Comparison of ENCODE assay signal across 12 mouse cellular contexts in genomic region chr14:121937601-121938255, GRCm38 (mm10). TPM values are rescaled to one million over a fixed set of nuclear protein-coding genes. Genes with fewer than 3 reads are reported as not detected.
A peak's percentile ranks its signal among the peaks of the same experiment; 100 is the strongest.
DNase-seq lines count a peak whose midpoint lies in the region; ATAC-seq lines count a peak whose summit lies in the region.
"Had no signal": no experiment of that assay in that cellular context is flagged by ENCODE, and none has a peak within 500 bp of the region (broad histone marks: within the 10 kb centered on the region; RNA-seq: fewer than 3 reads in every experiment).

No protein-coding gene starts in this region.

- H3K27me3 ChIP-seq in heart, embryonic 10.5 days (ENCODE audit: insufficient read depth, poor library complexity, severe bottlenecking) = no peaks in the 10 kb centered on the region
- no peaks in the 10 kb centered on the region for H3K27me3 ChIP-seq in liver, embryonic 15.5 days
- H3K27me3 ChIP-seq: embryonic facial prominence, embryonic 13.5 days had no signal

- H3K9ac ChIP-seq in liver, embryonic 15.5 days = no peak overlapping the region
- H3K9ac ChIP-seq: embryonic facial prominence, embryonic 13.5 days had no signal

- peaks cover 20% of the 10 kb centered on the region for H3K36me3 ChIP-seq in heart, embryonic 10.5 days
- peaks cover 20% of the 10 kb centered on the region; the same call in 1 of the 2 replicates for H3K36me3 ChIP-seq in liver, embryonic 15.5 days (replicated peaks)

- peak; percentile 66 for DNase-seq in heart, embryonic 10.5 days (ENCODE audit: low spot score)
- no peak for DNase-seq in heart, postnatal 25 days (ENCODE audit: low spot score)
- peak; percentile 42 for DNase-seq in thymus, postnatal 14 days
- no peak for DNase-seq in thymus, adult 18-20 months
- DNase-seq in thymus, postnatal 4 days = peak; percentile 57
- no peak for DNase-seq in cerebellum, adult 8-10 months
- no peak for DNase-seq in retina, embryonic 14.5 days (ENCODE audit: low spot score)
- DNase-seq: kidney, postnatal 10 days had no signal

- H3K4me3 ChIP-seq in heart, embryonic 10.5 days = no peak overlapping the region
- no peak overlapping the region for H3K4me3 ChIP-seq in liver, embryonic 15.5 days (replicated peaks)
- H3K4me3 ChIP-seq: embryonic facial prominence, embryonic 13.5 days; hindbrain, embryonic 10.5 days had no signal

- no peaks in the 10 kb centered on the region; the same call in 1 of the 2 replicates for H3K9me3 ChIP-seq in heart, embryonic 10.5 days
- H3K9me3 ChIP-seq in liver, embryonic 15.5 days (replicated peaks) = no peaks in the 10 kb centered on the region; the same call in 1 of the 2 replicates

- 72% methylated on average over 11 of the region's 11 CpGs for WGBS in heart, embryonic 10.5 days
- WGBS in liver, embryonic 15.5 days (ENCODE audit: insufficient replicate concordance) = 37% methylated on average over 11 of the region's 11 CpGs

- no peak overlapping the region for H3K4me2 ChIP-seq in liver, embryonic 15.5 days
- H3K4me2 ChIP-seq: embryonic facial prominence, embryonic 13.5 days had no signal

- peak; percentile 31; the same call in 1 of the 2 replicates for ATAC-seq in liver, embryonic 15.5 days (ENCODE audit: insufficient read depth)

- intact Hi-C loops in heart, postnatal 25 days (cut with DNase I) = no loop called here

- H3K27ac ChIP-seq in heart, embryonic 10.5 days = no peak overlapping the region; the same call in 1 of the 2 replicates
- 0 out of 2 replicates have a peak overlapping the region, but pooled peaks have one; percentile 16 for H3K27ac ChIP-seq in liver, embryonic 15.5 days (replicated peaks)
- H3K27ac ChIP-seq: embryonic facial prominence, embryonic 13.5 days; hindbrain, embryonic 10.5 days had no signal

- peaks cover 26% of the 10 kb centered on the region for H3K4me1 ChIP-seq in heart, embryonic 10.5 days
- H3K4me1 ChIP-seq in liver, embryonic 15.5 days (replicated peaks) = peaks cover 14% of the 10 kb centered on the region
- H3K4me1 ChIP-seq: hindbrain, embryonic 10.5 days had no signal

RNA-seq across cellular contexts. Expression of gene Gpr18, which starts 22.1 kb away (rescaled TPM):
- 0.34 TPM in 1 of 2 replicates, not detected in the other for polyA plus RNA-seq in heart, embryonic 10.5 days (2016; fragmentation: Nextera tagmentation; extraction: Ambion mirVana)
- total RNA-seq in heart, postnatal 25 days (2021) = under 1 TPM; 0.28 to 0.29 TPM
- 0.13 TPM in 1 of 2 replicates, not detected in the other for polyA plus RNA-seq in liver, embryonic 15.5 days (2015; fragmentation: Nextera tagmentation; extraction: Ambion mirVana)
- total RNA-seq: left cerebral cortex, postnatal 10 days had no signal

RNA-seq across cellular contexts. Expression of gene Gpr183, which starts 27.3 kb away (rescaled TPM):
- polyA plus RNA-seq in heart, embryonic 10.5 days (2016; fragmentation: Nextera tagmentation; extraction: Ambion mirVana) = 1.6 and 2.3 TPM in 2 replicates
- 1 to 10 TPM; 1.4 to 1.6 TPM for total RNA-seq in heart, postnatal 25 days (2021)
- 1.3 and 1.5 TPM in 2 replicates for polyA plus RNA-seq in liver, embryonic 15.5 days (2015; fragmentation: Nextera tagmentation; extraction: Ambion mirVana)

RNA-seq across cellular contexts. Expression of gene Ubac2, which starts 59.3 kb away (rescaled TPM):
- 63.4 and 68.7 TPM in 2 replicates for polyA plus RNA-seq in heart, embryonic 10.5 days (2016; fragmentation: Nextera tagmentation; extraction: Ambion mirVana)
- 10 to 100 TPM; 25.9 to 27.4 TPM for total RNA-seq in heart, postnatal 25 days (2021)
- 20.0 and 22.4 TPM in 2 replicates for polyA plus RNA-seq in liver, embryonic 15.5 days (2015; fragmentation: Nextera tagmentation; extraction: Ambion mirVana)

Comparison
In these comparisons a context has a peak if more than half of its experiments do, and no peak if none do; other contexts are left out.
1. DNase-seq: peak in heart, embryonic 10.5 days (single experiment), thymus, postnatal 14 days (single experiment) and thymus, postnatal 4 days (single experiment); none in heart, postnatal 25 days (single experiment), thymus, adult 18-20 months (0 of 2), cerebellum, adult 8-10 months (single experiment) and retina, embryonic 14.5 days (single experiment).